Mouse (Mus musculus): Measurements from ENCODE around the gene Rpl27. TPM values are rescaled to one million over a fixed set of nuclear protein-coding genes. Genes with fewer than 3 reads are reported as not detected.
"Not testable (repeated sequence)": the region's sequence is repeated elsewhere in the genome, so short reads cannot be mapped to it uniquely, and the experiment has no call there.

Rpl27 gene
- polyA plus RNA-seq, 1 experiment, result 424 TPM

GRCm38 (mm10) chr11:101467477-101468262, 25.6 kb downstream of the Rpl27 start:
- Histone ChIP-seq H3K27ac (ENCODE audit: insufficient read depth, low read length) (no peak overlapping the region), H3K4me1 (ENCODE audit: control insufficient read depth, insufficient read depth, low read length) (no peaks in the 10 kb centered on the region), H3K4me3 (ENCODE audit: insufficient read depth, low read length) (peak overlapping the region; percentile 43)
- TF ChIP-seq POLR2A (IDR thresholded peaks at IDR 0.05; ENCODE audit: extremely low read depth, insufficient read depth, low read length) (no peak), CTCF (IDR thresholded peaks at IDR 0.05; ENCODE audit: extremely low read depth, insufficient read depth, low read length) (peak; percentile 56; the same call in 1 of the 2 replicates)

- peak overlapping the region; percentile 43 for H3K4me3 ChIP-seq (ENCODE audit: insufficient read depth, low read length)
- TF ChIP-seq CTCF (IDR thresholded peaks at IDR 0.05; ENCODE audit: extremely low read depth, insufficient read depth, low read length) (no peak), POLR2A (IDR thresholded peaks at IDR 0.05; ENCODE audit: extremely low read depth, insufficient read depth, low read length) (no peak)
- no peaks in the 10 kb centered on the region for H3K4me1 ChIP-seq (ENCODE audit: control insufficient read depth, insufficient read depth, low read length)
- H3K27ac ChIP-seq (ENCODE audit: insufficient read depth, low read length), result peak overlapping the region; percentile 52; the same call in 1 of the 2 replicates
Observed at GRCm38 (mm10) chr11:101468263-101468688, 26.2 kb downstream of the Rpl27 start.

GRCm38 (mm10) chr11:101468731-101469130, 26.6 kb downstream of the Rpl27 start:
- TF ChIP-seq CTCF (IDR thresholded peaks at IDR 0.05; ENCODE audit: extremely low read depth, insufficient read depth, low read length), result no peak
- no peak for TF ChIP-seq POLR2A (IDR thresholded peaks at IDR 0.05; ENCODE audit: extremely low read depth, insufficient read depth, low read length)
- peak overlapping the region; percentile 52; the same call in 1 of the 2 replicates for H3K27ac ChIP-seq (ENCODE audit: insufficient read depth, low read length)
- no peaks in the 10 kb centered on the region for H3K4me1 ChIP-seq (ENCODE audit: control insufficient read depth, insufficient read depth, low read length)
- H3K4me3 ChIP-seq (ENCODE audit: insufficient read depth, low read length), result peak overlapping the region; percentile 43

- Histone ChIP-seq H3K27ac (ENCODE audit: insufficient read depth, low read length) (no peak overlapping the region), H3K4me3 (ENCODE audit: insufficient read depth, low read length) (peak overlapping the region; percentile 43; the same call in 1 of the 2 replicates), H3K4me1 (ENCODE audit: control insufficient read depth, insufficient read depth, low read length) (no peaks in the 10 kb centered on the region)
- TF ChIP-seq POLR2A (IDR thresholded peaks at IDR 0.05; ENCODE audit: extremely low read depth, insufficient read depth, low read length), result no peak
- TF ChIP-seq CTCF (IDR thresholded peaks at IDR 0.05; ENCODE audit: extremely low read depth, insufficient read depth, low read length), result no peak
Observed at GRCm38 (mm10) chr11:101469155-101469554, 27.1 kb downstream of the Rpl27 start.

GRCm38 (mm10) chr11:101470206-101470605, 28.1 kb downstream of the Rpl27 start:
- no peaks in the 10 kb centered on the region for H3K4me1 ChIP-seq (ENCODE audit: control insufficient read depth, insufficient read depth, low read length)
- H3K4me3 ChIP-seq (ENCODE audit: insufficient read depth, low read length), result no peak overlapping the region
- no peak overlapping the region for H3K27ac ChIP-seq (ENCODE audit: insufficient read depth, low read length)
- TF ChIP-seq POLR2A (IDR thresholded peaks at IDR 0.05; ENCODE audit: extremely low read depth, insufficient read depth, low read length) (no peak), CTCF (IDR thresholded peaks at IDR 0.05; ENCODE audit: extremely low read depth, insufficient read depth, low read length) (no peak)

GRCm38 (mm10) chr11:101471926-101472325, 29.8 kb downstream of the Rpl27 start:
- H3K4me1 ChIP-seq (ENCODE audit: control insufficient read depth, insufficient read depth, low read length), result no peaks in the 10 kb centered on the region
- H3K4me3 ChIP-seq (ENCODE audit: insufficient read depth, low read length), result no peak overlapping the region
- TF ChIP-seq POLR2A (IDR thresholded peaks at IDR 0.05; ENCODE audit: extremely low read depth, insufficient read depth, low read length) (no peak), CTCF (IDR thresholded peaks at IDR 0.05; ENCODE audit: extremely low read depth, insufficient read depth, low read length) (no peak)
- no peak overlapping the region for H3K27ac ChIP-seq (ENCODE audit: insufficient read depth, low read length)

- Histone ChIP-seq H3K4me1 (ENCODE audit: control insufficient read depth, insufficient read depth, low read length) (no peaks in the 10 kb centered on the region), H3K27ac (ENCODE audit: insufficient read depth, low read length) (no peak overlapping the region), H3K4me3 (ENCODE audit: insufficient read depth, low read length) (no peak overlapping the region)
- no peak for TF ChIP-seq CTCF (IDR thresholded peaks at IDR 0.05; ENCODE audit: extremely low read depth, insufficient read depth, low read length)
- TF ChIP-seq POLR2A (IDR thresholded peaks at IDR 0.05; ENCODE audit: extremely low read depth, insufficient read depth, low read length), result no peak
Observed at GRCm38 (mm10) chr11:101472336-101472735, 30.2 kb downstream of the Rpl27 start.

GRCm38 (mm10) chr11:101473686-101474085, 31.6 kb downstream of the Rpl27 start:
- H3K4me1 ChIP-seq (ENCODE audit: control insufficient read depth, insufficient read depth, low read length); H3K4me3 ChIP-seq (ENCODE audit: insufficient read depth, low read length); H3K27ac ChIP-seq (ENCODE audit: insufficient read depth, low read length): not testable (repeated sequence)

GRCm38 (mm10) chr11:101474298-101474697, 32.2 kb downstream of the Rpl27 start:
- no peak overlapping the region for H3K4me3 ChIP-seq (ENCODE audit: insufficient read depth, low read length)
- TF ChIP-seq CTCF (IDR thresholded peaks at IDR 0.05; ENCODE audit: extremely low read depth, insufficient read depth, low read length) (no peak), POLR2A (IDR thresholded peaks at IDR 0.05; ENCODE audit: extremely low read depth, insufficient read depth, low read length) (no peak)
- no peak overlapping the region for H3K27ac ChIP-seq (ENCODE audit: insufficient read depth, low read length)
- H3K4me1 ChIP-seq (ENCODE audit: control insufficient read depth, insufficient read depth, low read length), result no peaks in the 10 kb centered on the region

GRCm38 (mm10) chr11:101476361-101476760, 34.3 kb downstream of the Rpl27 start:
- H3K27ac ChIP-seq (ENCODE audit: insufficient read depth, low read length); H3K4me1 ChIP-seq (ENCODE audit: control insufficient read depth, insufficient read depth, low read length); H3K4me3 ChIP-seq (ENCODE audit: insufficient read depth, low read length): not testable (repeated sequence)
